Mouse (Mus musculus) neural tube, embryonic 11.5 days (tissue): ENCODE data around the gene Pard6b. TPM values are rescaled to one million over a fixed set of nuclear protein-coding genes. Genes with fewer than 3 reads are reported as not detected.
A peak's percentile ranks its signal among the peaks of the same experiment; 100 is the strongest.

ENCODE experiments used
- ATAC-seq: fragments of 200-750 bp; cut with Nextera tagmentation; 2 replicates; pipeline ENCODE4 v1.8.0; 2017; ENCODE audit warnings: moderate number of reproducible peaks, mild to moderate bottlenecking, moderate TSS enrichment, moderate library complexity; ENCODE audit not compliant: insufficient read depth, low FRiP score, low TSS enrichment
- DNase-seq: peaks from one replicate; pipeline ENCODE4 v3.0.0-alpha.2; 2015; ENCODE audit warnings: low spot score
- H3K27ac ChIP-seq: fragments of 300-500 bp; sonication (generic); 2 replicates; pipeline ENCODE4 v1.5.1; 2014; ENCODE audit warnings: low read depth, mild to moderate bottlenecking, low read length
- H3K27me3 ChIP-seq: fragments of 300-500 bp; sonication (generic); 2 replicates; pipeline ENCODE4 v1.6.1; 2014; ENCODE audit warnings: mild to moderate bottlenecking, low read length, mixed read lengths; ENCODE audit not compliant: control insufficient read depth, insufficient read depth
- H3K36me3 ChIP-seq: fragments of 300-500 bp; sonication (generic); 2 replicates; pipeline ENCODE4 v1.6.1; 2014; ENCODE audit warnings: mild to moderate bottlenecking, low read length, moderate library complexity, mixed read lengths; ENCODE audit not compliant: control insufficient read depth, insufficient read depth
- H3K4me1 ChIP-seq: fragments of 300-500 bp; sonication (generic); 2 replicates; pipeline ENCODE4 v1.6.1; 2014; ENCODE audit warnings: low read length, mixed read lengths; ENCODE audit not compliant: control insufficient read depth, insufficient read depth
- H3K4me2 ChIP-seq: fragments of 300-500 bp; sonication (generic); 2 replicates; pipeline ENCODE4 v1.6.1; 2014; ENCODE audit warnings: low read depth, mild to moderate bottlenecking, moderate library complexity
- H3K4me3 ChIP-seq: fragments of 300-500 bp; sonication (generic); 2 replicates; pipeline ENCODE4 v1.5.1; 2014; ENCODE audit warnings: low read depth, low read length
- H3K9ac ChIP-seq: fragments of 300-500 bp; sonication (generic); 2 replicates; pipeline ENCODE4 v1.6.1; 2014; ENCODE audit warnings: mild to moderate bottlenecking, low read length
- H3K9me3 ChIP-seq: fragments of 300-500 bp; sonication (generic); 2 replicates; pipeline ENCODE4 v1.6.1; 2016; ENCODE audit warnings: low read length; ENCODE audit not compliant: control insufficient read depth
- WGBS: fragments of 180-500 bp; shearing (Covaris S2); extraction: QIAGEN DNeasy Blood & Tissue Kit; methylation state at CpG from one replicate; pipeline ENCODE4 v1.1.7; 2014; 5-methylcytosine and 5-hydroxymethylcytosine counted together
- polyA plus RNA-seq: library from polyadenylated mRNA; unstranded; fragments of >200 nt; fragmentation: Nextera tagmentation; extraction: Ambion mirVana; gene quantifications from 2 replicates; pipeline ENCODE4 v1.2.1, GENCODE M21; 2014

Gene Pard6b
- polyA plus RNA-seq, 1 experiment from 2014 or later = 7.8 TPM

GRCm38 (mm10) chr2:168084228-168084627 is 3.4 kb downstream of the Pard6b start:
- whole genome bisulfite sequencing = 89% methylated on average over 7 of the region's 7 CpGs
- no peak for ATAC-seq

GRCm38 (mm10) chr2:168085621-168086265 is 4.9 kb downstream of the Pard6b start:
- Histone ChIP-seq H3K4me2 (no peak overlapping the region), H3K27me3 (peaks cover 5% of the 10 kb centered on the region; the same call in 1 of the 2 replicates), H3K36me3 (no peaks in the 10 kb centered on the region), H3K9me3 (no peaks in the 10 kb centered on the region), H3K9ac (no peak overlapping the region), H3K4me1 (peaks cover 6% of the 10 kb centered on the region; the same call in 1 of the 2 replicates), H3K27ac (no peak overlapping the region), H3K4me3 (no peak overlapping the region)
- DNase-seq (no peak), ATAC-seq (no peak)
- 75% methylated on average over 10 of the region's 10 CpGs for WGBS

More at GRCm38 (mm10) chr2:168084228-168084627, 3.4 kb downstream of the Pard6b start:
- Histone ChIP-seq H3K9me3 (no peaks in the 10 kb centered on the region), H3K4me3 (no peak overlapping the region), H3K4me1 (peaks cover 6% of the 10 kb centered on the region; the same call in 1 of the 2 replicates), H3K27ac (no peak overlapping the region), H3K4me2 (no peak overlapping the region), H3K36me3 (no peaks in the 10 kb centered on the region), H3K27me3 (peaks cover 5% of the 10 kb centered on the region; the same call in 1 of the 2 replicates), H3K9ac (no peak overlapping the region)
- DNase-seq = no peak

- no peaks in the 10 kb centered on the region for H3K9me3 ChIP-seq
- no peak overlapping the region for H3K4me3 ChIP-seq
- DNase-seq (no peak), ATAC-seq (no peak)
- peaks cover 6% of the 10 kb centered on the region; the same call in 1 of the 2 replicates for H3K4me1 ChIP-seq
- no peak overlapping the region for H3K4me2 ChIP-seq
- H3K27ac ChIP-seq = no peak overlapping the region
- WGBS = 59% methylated on average over 6 of the region's 6 CpGs
- no peak overlapping the region for H3K9ac ChIP-seq
- no peaks in the 10 kb centered on the region for H3K36me3 ChIP-seq
- peaks cover 5% of the 10 kb centered on the region; the same call in 1 of the 2 replicates for H3K27me3 ChIP-seq
Measured at GRCm38 (mm10) chr2:168086318-168086717, 5.5 kb downstream of the Pard6b start.

- no peak overlapping the region for H3K4me2 ChIP-seq
- DNase-seq (no peak), ATAC-seq (no peak)
- no peaks in the 10 kb centered on the region for H3K36me3 ChIP-seq
- no peak overlapping the region for H3K9ac ChIP-seq
- no peaks in the 10 kb centered on the region for H3K9me3 ChIP-seq
- H3K4me1 ChIP-seq = peaks cover 3% of the 10 kb centered on the region; the same call in 1 of the 2 replicates
- H3K27ac ChIP-seq = no peak overlapping the region
- WGBS = 75% methylated on average over 9 of the region's 9 CpGs
- H3K27me3 ChIP-seq = peaks cover 5% of the 10 kb centered on the region; the same call in 1 of the 2 replicates
- no peak overlapping the region for H3K4me3 ChIP-seq
Measured at GRCm38 (mm10) chr2:168086839-168087238, 6.0 kb downstream of the Pard6b start.

- no peak for DNase-seq
- H3K4me1 ChIP-seq = 0 out of 2 replicates have a peak, but pooled peaks cover 3% of the 10 kb centered on the region
- 86% methylated on average over 11 of the region's 11 CpGs for WGBS
- no peak overlapping the region for H3K4me2 ChIP-seq
- H3K27ac ChIP-seq = no peak overlapping the region
- H3K4me3 ChIP-seq = no peak overlapping the region
- no peaks in the 10 kb centered on the region for H3K9me3 ChIP-seq
- H3K27me3 ChIP-seq = no peaks in the 10 kb centered on the region
- no peak for ATAC-seq
- H3K9ac ChIP-seq = no peak overlapping the region
- no peaks in the 10 kb centered on the region for H3K36me3 ChIP-seq
Measured at GRCm38 (mm10) chr2:168091560-168091959, 10.8 kb downstream of the Pard6b start.

- H3K27me3 ChIP-seq = no peaks in the 10 kb centered on the region
- H3K9me3 ChIP-seq = no peaks in the 10 kb centered on the region
- H3K4me3 ChIP-seq = no peak overlapping the region
- H3K4me2 ChIP-seq = no peak overlapping the region
- DNase-seq (no peak), ATAC-seq (no peak)
- H3K27ac ChIP-seq = no peak overlapping the region
- H3K4me1 ChIP-seq = 0 out of 2 replicates have a peak, but pooled peaks cover 3% of the 10 kb centered on the region
- 96% methylated on average over 4 of the region's 4 CpGs for WGBS
- H3K9ac ChIP-seq = no peak overlapping the region
- no peaks in the 10 kb centered on the region; the same call in 1 of the 2 replicates for H3K36me3 ChIP-seq
Measured at GRCm38 (mm10) chr2:168093077-168093476, 12.3 kb downstream of the Pard6b start.

- Histone ChIP-seq H3K36me3 (no peaks in the 10 kb centered on the region; the same call in 1 of the 2 replicates), H3K4me2 (no peak overlapping the region), H3K27me3 (no peaks in the 10 kb centered on the region), H3K9ac (no peak overlapping the region), H3K9me3 (no peaks in the 10 kb centered on the region), H3K27ac (no peak overlapping the region), H3K4me1 (0 out of 2 replicates have a peak, but pooled peaks cover 3% of the 10 kb centered on the region), H3K4me3 (no peak overlapping the region)
- DNase-seq (peak; percentile 19), ATAC-seq (no peak)
- WGBS = 65% methylated on average over 8 of the region's 8 CpGs
Measured at GRCm38 (mm10) chr2:168095077-168095476, 14.3 kb downstream of the Pard6b start.

- no peaks in the 10 kb centered on the region for H3K9me3 ChIP-seq
- WGBS = 84% methylated on average over 3 of the region's 3 CpGs
- no peak overlapping the region for H3K9ac ChIP-seq
- H3K27ac ChIP-seq = no peak overlapping the region
- 0 out of 2 replicates have a peak, but pooled peaks cover 3% of the 10 kb centered on the region for H3K4me1 ChIP-seq
- no peak for DNase-seq
- no peaks in the 10 kb centered on the region for H3K27me3 ChIP-seq
- H3K36me3 ChIP-seq = no peaks in the 10 kb centered on the region; the same call in 1 of the 2 replicates
- no peak overlapping the region for H3K4me2 ChIP-seq
- ATAC-seq = no peak
- no peak overlapping the region for H3K4me3 ChIP-seq
Measured at GRCm38 (mm10) chr2:168096487-168096886, 15.7 kb downstream of the Pard6b start.

GRCm38 (mm10) chr2:168098040-168098439 is 17.2 kb downstream of the Pard6b start:
- 55% methylated on average over 6 of the region's 6 CpGs for WGBS
- DNase-seq (peak; percentile 65), ATAC-seq (no peak)
- Histone ChIP-seq H3K9ac (no peak overlapping the region), H3K4me2 (no peak overlapping the region), H3K9me3 (no peaks in the 10 kb centered on the region), H3K4me3 (no peak overlapping the region), H3K27ac (no peak overlapping the region), H3K27me3 (no peaks in the 10 kb centered on the region), H3K4me1 (0 out of 2 replicates have a peak, but pooled peaks cover 3% of the 10 kb centered on the region), H3K36me3 (no peaks in the 10 kb centered on the region; the same call in 1 of the 2 replicates)
